Mouse (Mus musculus) C2C12 (cell line): ENCODE measurements around the gene Tsc22d1. TPM values are rescaled to one million over a fixed set of nuclear protein-coding genes. Genes with fewer than 3 reads are reported as not detected.

Source experiments
- H3K27me3 ChIP-seq: one replicate; pipeline ENCODE4 v1.6.1; 2011; ENCODE audit not compliant: control insufficient read depth, insufficient read depth, insufficient read length
- H3K36me3 ChIP-seq: one replicate; pipeline ENCODE4 v1.6.1; 2011; ENCODE audit not compliant: control insufficient read depth, insufficient read depth
- H3K4me3 ChIP-seq: one replicate; pipeline ENCODE4 v1.5.1; 2011; ENCODE audit warnings: mild to moderate bottlenecking, control low read depth; ENCODE audit not compliant: poor library complexity, insufficient read depth, severe bottlenecking
- H3K79me2 ChIP-seq: one replicate; pipeline ENCODE4 v1.6.1; 2011; ENCODE audit not compliant: control insufficient read depth, insufficient read depth
- H3K79me3 ChIP-seq: one replicate; pipeline ENCODE4 v1.6.1; 2011; ENCODE audit warnings: low read depth, control low read depth
- H3ac ChIP-seq: one replicate; pipeline ENCODE3; 2011; ENCODE audit warnings: low read depth; ENCODE audit not compliant: control insufficient read depth, insufficient read length
- CEBPB ChIP-seq: IDR thresholded peaks from one replicate; pipeline ENCODE4 v1.6.1; 2011; ENCODE audit warnings: low read depth, mild to moderate bottlenecking, control low read depth, moderate library complexity
- CTCF ChIP-seq: IDR thresholded peaks from one replicate; pipeline ENCODE4 v1.5.1; 2011; ENCODE audit not compliant: control insufficient read depth, insufficient read depth, insufficient read length
- FOSL1 ChIP-seq: IDR thresholded peaks from one replicate; pipeline ENCODE4 v1.8.0; 2011; ENCODE audit warnings: mild to moderate bottlenecking, low read length; ENCODE audit not compliant: poor library complexity, insufficient read depth, severe bottlenecking
- MAX ChIP-seq: IDR thresholded peaks from one replicate; pipeline ENCODE4 v1.6.1; 2011; ENCODE audit warnings: mild to moderate bottlenecking, control low read depth
- MYOD1 ChIP-seq: IDR thresholded peaks from one replicate; pipeline ENCODE4 v1.6.1; 2011; ENCODE audit warnings: low read depth; ENCODE audit not compliant: control insufficient read depth, insufficient read length
- MYOG ChIP-seq: IDR thresholded peaks from one replicate; pipeline ENCODE4 v1.6.1; 2011; ENCODE audit not compliant: control insufficient read depth, insufficient read length; ENCODE audit errors: extremely low read depth
- USF1 ChIP-seq: IDR thresholded peaks from one replicate; pipeline ENCODE4 v1.6.1; 2011; ENCODE audit warnings: low read depth, mild to moderate bottlenecking, control low read depth, moderate library complexity
- polyA plus RNA-seq: library from polyadenylated mRNA; unstranded; fragments of >200 nt; fragmentation: generic; extraction: Trizol; gene quantifications from one replicate; pipeline ENCODE4 v1.2.1, GENCODE M21; 2012; ENCODE audit warnings: missing spikeins

The Tsc22d1 gene
- polyA plus RNA-seq, 1 experiment: 546 TPM

DNA sequence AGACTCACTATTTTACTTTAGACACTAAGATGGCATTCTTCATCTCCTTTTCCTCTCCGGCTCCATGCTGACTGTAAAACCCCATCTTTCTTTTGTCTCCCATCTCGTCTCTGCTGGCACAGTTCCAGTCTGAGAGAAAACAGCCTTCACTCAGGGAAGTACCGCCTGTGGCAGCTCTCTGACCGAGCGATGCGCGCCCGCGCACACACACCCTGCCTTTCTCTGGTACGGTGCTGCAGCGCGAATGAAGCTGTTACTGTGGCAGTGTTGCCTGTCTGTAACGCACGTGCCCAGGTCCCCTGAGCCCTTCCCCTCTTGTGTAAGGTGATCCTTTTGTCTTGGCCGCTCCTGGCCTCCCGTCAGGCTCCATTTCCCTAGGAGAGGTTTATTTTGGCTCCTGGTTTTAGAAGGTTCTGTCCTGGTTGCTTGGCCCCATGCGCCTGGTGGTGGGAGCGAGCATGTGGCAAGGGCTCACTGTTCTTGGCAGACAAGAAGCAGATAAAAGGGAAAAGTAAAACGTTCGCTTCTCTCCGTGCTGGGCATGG, 11.3 kb downstream of the Tsc22d1 start:
- H3K27me3 ChIP-seq: no peaks in the 10 kb centered on the region
- no peak overlapping the region for H3ac ChIP-seq
- peaks cover 61% of the 10 kb centered on the region for H3K36me3 ChIP-seq
- peaks cover 36% of the 10 kb centered on the region for H3K79me3 ChIP-seq
- no peak overlapping the region for H3K4me3 ChIP-seq
- peaks cover 77% of the 10 kb centered on the region for H3K79me2 ChIP-seq
- TF ChIP-seq CEBPB (no peak), MAX (no peak), MYOD1 (no peak), FOSL1 (no peak), MYOG (no peak), CTCF (no peak)

DNA sequence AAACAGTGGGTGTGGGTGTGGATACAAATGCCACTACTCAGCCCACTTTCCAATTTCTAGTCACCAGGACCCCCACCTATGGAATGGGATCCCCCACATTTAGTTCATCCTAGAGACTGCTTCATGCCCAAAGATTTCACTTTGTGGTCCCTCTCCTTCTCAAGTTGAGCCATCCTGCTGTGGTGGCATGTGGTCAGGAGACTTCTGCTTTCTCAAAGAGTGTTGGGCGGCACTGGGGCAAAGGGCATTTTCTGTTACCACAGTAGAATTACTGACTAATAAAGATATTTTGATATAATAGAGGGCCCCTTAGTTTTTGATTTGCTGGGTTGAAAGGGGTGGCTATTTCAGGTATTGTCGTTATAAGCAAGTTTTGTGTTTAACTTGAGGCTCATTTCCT, 14.1 kb downstream of the Tsc22d1 start:
- Histone ChIP-seq H3ac (no peak overlapping the region), H3K4me3 (no peak overlapping the region), H3K79me3 (peaks cover 16% of the 10 kb centered on the region), H3K27me3 (no peaks in the 10 kb centered on the region), H3K36me3 (peaks cover 62% of the 10 kb centered on the region), H3K79me2 (peaks cover 59% of the 10 kb centered on the region)
- TF ChIP-seq MAX (no peak), CEBPB (no peak), FOSL1 (no peak), CTCF (no peak), MYOG (no peak)

DNA sequence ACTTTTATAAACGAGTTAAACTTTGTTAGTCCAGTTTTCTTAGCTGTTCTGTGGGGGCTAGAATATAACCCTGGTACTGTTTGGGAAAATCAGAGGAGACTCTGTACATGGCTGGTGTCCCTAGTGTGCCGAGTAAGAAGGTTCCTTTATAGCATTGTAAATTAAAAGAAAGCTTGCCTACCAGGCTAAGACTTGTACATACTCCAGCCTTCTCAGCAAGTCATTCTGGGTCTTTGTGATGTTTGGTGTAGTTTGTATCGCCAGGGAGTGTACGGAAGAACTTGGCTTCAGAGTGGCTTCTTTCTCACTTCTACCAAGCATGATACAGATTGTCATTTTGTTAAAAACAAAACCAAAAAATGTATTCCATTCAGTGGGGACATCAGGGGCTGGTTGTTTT, 17.2 kb downstream of the Tsc22d1 start:
- Histone ChIP-seq H3K27me3 (no peaks in the 10 kb centered on the region), H3ac (no peak overlapping the region), H3K79me3 (peaks cover 16% of the 10 kb centered on the region), H3K4me3 (no peak overlapping the region), H3K79me2 (peaks cover 48% of the 10 kb centered on the region), H3K36me3 (peaks cover 51% of the 10 kb centered on the region)
- TF ChIP-seq CTCF (no peak), FOSL1 (no peak), MAX (no peak), MYOG (no peak), MYOD1 (no peak), USF1 (no peak), CEBPB (no peak)

DNA sequence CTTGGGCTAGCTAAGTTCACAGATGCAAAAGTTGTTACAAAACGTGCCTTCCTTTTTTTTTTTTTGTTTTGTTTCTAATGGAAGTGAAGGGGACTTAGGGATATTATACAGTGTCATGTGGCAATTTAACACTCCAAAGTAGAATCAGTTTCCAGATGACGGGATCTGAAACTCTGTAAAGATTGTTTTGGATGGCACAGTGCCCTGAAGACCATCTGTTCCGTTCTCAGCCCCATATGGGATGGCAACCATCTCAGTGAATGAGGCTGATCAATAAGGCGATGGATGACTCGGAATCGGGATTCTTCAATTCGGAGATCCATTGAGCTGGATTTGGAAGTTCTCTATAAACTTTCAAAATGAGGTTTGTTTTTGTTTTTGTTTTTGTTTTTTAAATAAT, 17.6 kb downstream of the Tsc22d1 start:
- peaks cover 16% of the 10 kb centered on the region for H3K79me3 ChIP-seq
- H3K36me3 ChIP-seq: peaks cover 55% of the 10 kb centered on the region
- H3K4me3 ChIP-seq: no peak overlapping the region
- no peaks in the 10 kb centered on the region for H3K27me3 ChIP-seq
- TF ChIP-seq CTCF (no peak), MYOD1 (no peak), USF1 (no peak), MYOG (no peak), MAX (no peak), FOSL1 (no peak), CEBPB (no peak)
- no peak overlapping the region for H3ac ChIP-seq
- H3K79me2 ChIP-seq: peaks cover 47% of the 10 kb centered on the region

DNA sequence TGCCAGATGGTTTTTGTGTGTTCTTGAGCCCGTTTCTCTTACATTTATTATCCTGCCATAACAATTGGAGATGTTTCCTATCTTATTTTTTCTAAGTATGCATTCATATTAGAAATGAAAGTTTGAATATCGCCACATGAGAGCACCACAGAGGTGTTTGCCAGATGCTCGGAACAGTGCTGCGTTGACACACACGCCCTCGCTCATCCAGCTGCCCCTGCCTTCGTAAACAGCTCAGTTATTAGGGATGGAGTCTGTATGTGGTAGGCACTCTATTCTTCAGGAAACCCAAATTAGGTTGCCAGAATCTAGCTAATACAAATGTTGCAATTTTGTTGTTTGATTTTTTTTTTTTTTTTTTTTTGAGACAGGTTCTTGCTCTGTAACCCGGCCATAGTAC, 18.1 kb downstream of the Tsc22d1 start:
- Histone ChIP-seq H3K27me3 (no peaks in the 10 kb centered on the region), H3K79me3 (peaks cover 16% of the 10 kb centered on the region), H3K36me3 (peaks cover 59% of the 10 kb centered on the region), H3ac (no peak overlapping the region), H3K79me2 (peaks cover 47% of the 10 kb centered on the region), H3K4me3 (no peak overlapping the region)
- no peak for TF ChIP-seq MYOD1

DNA sequence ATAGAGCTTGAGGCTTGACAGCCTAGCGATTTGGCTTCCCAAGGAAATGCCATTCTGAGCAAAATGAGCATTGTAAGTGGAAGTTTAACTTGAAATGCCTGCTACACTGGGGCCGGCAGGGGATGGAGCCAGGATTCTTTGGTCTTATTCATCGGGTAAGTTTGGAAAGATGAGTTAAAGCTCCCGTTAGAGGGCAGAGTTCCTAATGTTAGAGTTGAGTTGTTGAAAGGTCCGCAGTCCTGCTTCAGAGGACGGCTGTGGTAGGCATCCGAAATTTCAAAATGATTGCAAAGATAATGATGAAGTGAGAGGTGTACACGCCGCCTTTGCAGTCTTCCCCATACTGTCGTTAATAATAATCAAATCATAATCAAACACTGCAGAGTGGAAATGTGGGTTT, 27.4 kb downstream of the Tsc22d1 start:
- Histone ChIP-seq H3K27me3 (no peaks in the 10 kb centered on the region), H3K79me3 (no peaks in the 10 kb centered on the region), H3K79me2 (peaks cover 5% of the 10 kb centered on the region), H3K4me3 (no peak overlapping the region), H3ac (no peak overlapping the region), H3K36me3 (peaks cover 49% of the 10 kb centered on the region)
- TF ChIP-seq CEBPB (no peak), MYOG (no peak), CTCF (no peak), MAX (no peak), FOSL1 (no peak), USF1 (no peak), MYOD1 (no peak)
